Mouse (Mus musculus) R1 (cell line): Measurements from ENCODE around the gene Trp53tg5.

ENCODE experiments used
- DNase-seq: peaks from one replicate; pipeline ENCODE4 v3.0.0-alpha.2; 2018; ENCODE audit warnings: low read depth, low spot score

Gene Trp53tg5

DNA sequence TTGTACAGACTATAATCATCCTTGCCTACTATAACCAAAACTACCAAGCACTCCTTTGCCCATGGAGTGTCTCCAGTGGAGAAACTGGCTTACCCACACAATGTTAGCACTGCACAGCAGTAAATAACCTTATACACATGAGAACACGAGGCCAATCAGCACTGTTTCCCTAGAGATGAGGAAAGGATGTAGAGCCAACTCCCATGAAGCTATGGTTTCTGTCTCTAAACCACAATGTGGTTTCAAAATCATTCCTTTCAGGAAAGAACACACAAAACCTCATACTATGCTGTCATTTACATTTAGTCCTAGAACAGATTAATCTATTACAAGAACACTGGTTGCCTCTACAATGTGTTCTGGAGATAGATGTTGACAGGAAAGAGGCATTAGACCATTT, 22.8 kb upstream of the Trp53tg5 start:
- DNase-seq: no peak

DNA sequence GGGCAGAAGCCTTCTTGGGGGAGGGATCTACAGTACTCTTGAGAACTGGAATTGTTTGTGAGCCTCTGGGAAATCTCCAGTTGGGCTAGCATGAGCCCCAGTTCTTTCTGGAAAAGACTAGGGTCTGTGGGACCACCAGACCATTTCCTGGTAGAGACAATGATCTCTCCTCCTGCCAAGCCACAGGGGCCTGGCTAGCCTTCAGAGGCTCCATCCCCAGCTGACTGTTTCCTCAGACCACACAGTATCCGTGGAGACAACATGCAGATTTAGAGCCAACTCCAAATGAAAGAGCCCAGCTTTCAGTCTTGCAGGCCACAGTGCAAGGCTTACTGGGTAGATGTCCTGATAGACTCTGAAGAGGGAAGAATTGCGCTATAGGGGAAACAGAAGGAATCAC, 20.6 kb upstream of the Trp53tg5 start:
- DNase-seq: no peak

DNA sequence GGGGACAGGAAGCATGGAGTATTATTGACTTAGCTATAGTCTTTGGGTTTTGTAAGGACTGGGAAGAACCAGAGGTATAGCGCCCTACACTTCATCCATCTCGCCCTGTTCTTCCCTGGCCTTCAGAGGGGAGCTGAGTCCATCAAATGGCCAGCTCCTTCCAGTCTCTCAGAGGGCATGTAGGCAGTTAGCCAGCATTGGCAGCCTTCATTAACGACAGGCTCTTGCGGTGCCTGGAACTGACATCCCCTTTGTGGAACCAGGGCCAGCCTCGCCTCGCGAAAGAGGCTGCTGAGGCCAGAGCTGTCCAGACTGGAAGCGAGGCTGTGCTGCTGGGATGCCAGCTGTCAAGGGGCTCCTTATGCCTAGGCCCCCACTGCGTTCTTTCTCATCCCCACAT, 14.3 kb upstream of the Trp53tg5 start:
- DNase-seq: no peak

DNA sequence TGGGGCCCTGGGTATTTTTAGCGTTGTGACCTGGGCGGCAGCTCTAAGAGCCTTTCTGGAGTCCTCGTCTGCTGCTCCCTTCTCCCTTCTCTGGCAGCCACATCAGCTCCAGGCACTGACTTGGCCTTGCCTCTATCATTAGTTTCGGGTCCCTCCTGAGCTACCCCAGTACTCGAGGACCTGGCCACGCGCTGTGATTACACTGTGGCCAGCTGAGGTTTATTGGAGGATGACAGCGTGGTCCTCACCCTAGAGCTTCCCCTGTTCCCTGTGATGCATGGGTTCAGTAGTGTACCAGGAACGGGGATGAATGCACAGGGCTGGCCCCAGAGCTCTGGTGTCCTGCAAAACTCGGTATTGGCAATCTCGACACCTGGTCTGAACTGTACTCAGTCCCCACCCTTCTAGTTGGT, 13.6 kb upstream of the Trp53tg5 start:
- DNase-seq: no peak

DNA sequence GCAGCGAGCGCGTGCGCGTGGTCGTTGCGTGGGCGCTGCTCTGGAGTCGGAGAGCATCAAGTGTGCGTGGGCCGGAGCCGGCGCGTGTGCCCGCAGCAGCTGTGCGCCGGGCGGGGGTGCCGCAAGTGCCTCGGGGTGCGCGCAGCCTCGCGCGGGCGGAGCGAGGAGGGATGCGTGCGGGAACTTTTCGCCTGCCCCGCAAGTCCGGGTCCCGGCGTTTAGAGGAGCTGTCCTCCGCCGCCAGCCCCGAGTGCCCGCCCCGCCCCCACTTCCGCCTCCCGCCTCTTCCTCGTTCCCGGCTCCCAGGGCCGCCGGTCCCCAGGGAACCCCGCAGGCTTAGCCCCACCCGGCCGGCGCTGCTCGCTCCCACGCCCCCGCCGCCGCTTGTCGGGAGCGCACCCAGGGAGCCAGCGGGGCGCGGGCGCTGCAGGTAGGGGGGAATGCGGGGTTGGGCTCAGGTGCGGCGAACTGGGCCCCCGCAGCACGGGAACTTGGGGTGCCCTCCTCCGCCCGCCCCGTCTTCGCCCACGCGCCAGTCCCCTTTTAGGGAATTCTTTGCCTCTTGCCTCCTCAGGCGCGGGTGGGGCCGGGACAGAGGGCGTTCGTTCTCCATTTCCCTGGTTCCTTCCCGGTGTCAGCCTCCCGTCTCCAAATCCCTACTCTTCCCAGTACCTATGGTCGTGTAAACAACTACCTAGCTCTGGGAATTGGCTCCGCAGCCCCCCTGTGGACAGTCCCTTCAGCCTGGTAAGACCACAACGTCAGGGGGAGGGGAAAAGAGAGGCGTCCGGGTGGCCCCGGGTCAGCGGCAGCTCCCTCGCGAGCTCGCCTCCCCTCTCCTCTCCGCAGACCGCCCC, 13.0 kb upstream of the Trp53tg5 start:
- DNase-seq: peak; percentile 40

DNA sequence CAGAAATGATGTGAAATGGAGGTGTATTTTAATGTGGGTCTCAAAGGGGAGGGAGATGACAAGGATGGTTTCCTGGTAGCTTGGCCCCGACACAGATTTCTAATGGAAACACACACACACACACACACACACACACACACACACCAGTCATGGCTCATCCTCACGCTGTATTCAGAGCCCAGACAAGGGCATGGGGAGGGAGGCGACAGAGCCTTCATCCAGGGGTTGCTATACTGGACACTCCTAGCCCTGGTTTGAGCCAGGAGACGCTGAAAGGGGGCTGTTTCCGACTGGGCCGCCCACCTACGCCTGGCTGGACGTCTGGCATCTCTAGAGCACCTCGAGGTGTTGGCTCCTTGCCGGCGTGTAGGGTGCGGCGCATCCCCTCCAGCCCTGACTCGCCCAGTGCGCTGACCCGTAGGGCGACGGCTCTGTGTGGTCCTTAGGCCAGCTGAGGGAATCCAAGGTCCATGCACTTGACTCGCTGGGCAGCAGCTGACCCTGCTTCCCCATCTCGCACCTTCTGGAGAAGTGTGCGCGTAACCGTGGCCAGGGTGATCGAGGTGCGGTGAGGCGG, 12.2 kb upstream of the Trp53tg5 start, which contains the start of gene Dbndd2:
Dbndd2 (plus strand) TSS at position 426 of the 577 bp plus-strand sequence.
- no peak for DNase-seq

DNA sequence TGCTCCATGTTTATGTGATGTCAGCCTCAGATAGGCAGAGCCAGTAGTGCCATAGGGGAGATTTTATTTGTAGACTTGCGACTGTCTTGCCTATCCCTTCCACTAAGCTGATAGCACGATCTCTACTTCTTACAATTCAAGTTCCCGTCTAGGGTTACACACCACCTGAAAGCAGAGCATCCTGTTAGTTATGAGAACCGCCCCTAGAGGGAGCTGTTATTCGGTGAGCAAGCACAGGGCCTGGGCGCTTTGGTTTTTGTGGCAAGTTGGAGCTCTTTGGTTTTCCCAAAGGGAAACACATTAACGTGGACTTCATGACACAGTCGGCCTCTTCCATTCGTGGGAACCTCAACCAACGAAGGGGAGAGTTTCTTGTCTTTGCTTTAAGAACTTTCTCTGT, 3.3 kb downstream of the Trp53tg5 start:
- peak; percentile 89 for DNase-seq

DNA sequence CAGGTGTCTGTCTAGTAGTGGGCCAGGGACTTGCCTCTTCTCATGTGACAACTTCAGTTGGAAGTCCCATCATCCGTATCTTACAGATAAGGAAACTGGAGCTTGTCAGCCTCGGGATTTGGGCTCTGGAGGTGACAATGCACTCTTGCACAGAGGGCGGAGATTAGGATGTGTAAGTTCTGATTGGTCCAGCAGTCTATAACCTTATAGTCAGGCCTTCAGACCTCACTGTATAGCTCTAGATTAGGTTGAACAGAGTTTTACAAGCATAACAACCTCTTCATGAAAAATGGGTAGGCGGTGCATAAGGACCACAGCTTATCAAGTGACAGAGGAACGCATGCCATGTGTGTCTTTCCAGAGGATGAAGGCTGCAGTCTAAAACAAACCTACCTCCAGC, 6.7 kb downstream of the Trp53tg5 start:
- no peak for DNase-seq

DNA sequence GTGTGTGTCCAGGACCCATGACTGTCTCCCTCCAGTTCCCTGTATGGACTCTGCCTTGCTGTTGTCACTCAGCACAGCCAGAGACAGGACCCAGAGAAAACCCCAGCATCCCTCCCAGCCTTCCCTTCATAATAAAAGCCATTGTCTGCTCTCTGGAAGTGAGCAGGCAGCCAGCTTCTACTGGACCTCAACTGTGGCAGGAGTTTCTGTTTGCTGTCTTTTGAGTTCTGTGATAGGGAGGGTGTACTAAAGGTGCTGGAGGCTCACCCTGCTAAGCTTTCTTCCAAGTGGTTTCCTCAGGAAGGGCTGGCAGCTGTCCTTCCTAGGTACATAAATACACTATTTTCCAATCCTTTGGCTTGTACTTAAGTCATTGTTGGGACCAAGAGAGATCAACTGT, 8.4 kb downstream of the Trp53tg5 start:
- DNase-seq: no peak

DNA sequence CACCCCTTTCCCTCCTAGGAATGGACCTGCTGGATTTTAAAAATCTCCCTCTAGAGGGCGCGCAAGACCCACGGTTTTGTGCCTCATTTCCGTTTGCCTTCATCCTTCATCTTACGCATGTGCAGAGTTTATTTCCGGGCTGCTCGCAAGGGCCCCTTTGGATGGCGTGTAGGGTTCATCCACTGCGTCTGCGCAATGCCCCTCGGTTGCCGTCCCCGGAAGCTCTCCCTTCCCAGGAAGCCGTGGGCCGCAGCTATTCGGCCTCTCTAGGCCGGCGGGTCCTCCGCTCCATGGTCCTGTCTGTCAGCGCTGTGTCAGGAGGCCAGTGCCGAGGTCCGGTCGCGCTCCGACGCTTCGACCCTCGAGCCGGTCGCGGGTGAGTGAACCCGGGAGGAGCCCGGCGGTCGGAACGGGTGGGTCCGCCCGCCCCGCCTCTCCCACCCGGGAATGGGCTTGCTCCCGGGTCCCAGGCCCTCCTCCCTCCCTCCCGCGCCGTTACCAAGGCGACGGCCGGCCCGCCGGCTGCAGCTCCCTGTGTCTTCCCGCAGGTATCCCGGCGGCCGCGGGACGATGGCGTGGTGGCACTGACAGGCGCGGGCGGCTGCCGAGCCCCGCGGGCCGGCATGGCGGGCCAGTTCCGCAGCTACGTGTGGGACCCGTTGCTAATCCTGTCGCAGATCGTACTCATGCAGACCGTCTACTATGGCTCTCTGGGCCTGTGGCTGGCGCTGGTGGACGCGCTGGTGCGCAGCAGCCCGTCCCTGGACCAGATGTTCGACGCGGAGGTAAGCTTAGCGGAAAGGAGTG, 12.6 kb downstream of the Trp53tg5 start, which contains the start of gene Gm20458:
Gm20458 (plus strand) TSS at position 223 of the 807 bp plus-strand sequence.
- DNase-seq: peak; percentile 99

DNA sequence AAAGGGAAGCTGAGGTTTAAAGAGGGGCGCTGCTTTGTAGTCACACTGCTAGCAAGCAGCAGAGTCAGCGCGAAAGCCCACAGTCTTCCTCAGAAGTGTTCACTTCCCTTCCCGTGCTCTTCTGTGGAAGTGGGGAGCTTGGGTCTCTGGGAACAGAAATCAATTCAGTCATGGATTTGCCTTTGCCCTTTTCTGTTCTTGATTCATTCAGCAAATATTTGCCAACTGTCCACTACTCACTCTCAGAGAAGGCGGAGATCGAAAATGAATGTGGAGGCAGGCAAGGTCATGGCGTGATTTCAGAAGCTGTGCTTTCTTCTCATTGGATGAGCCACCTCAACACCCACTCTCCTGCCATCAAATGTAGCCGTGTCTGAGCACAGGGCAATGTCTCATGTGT, 15.0 kb downstream of the Trp53tg5 start:
- DNase-seq: no peak

DNA sequence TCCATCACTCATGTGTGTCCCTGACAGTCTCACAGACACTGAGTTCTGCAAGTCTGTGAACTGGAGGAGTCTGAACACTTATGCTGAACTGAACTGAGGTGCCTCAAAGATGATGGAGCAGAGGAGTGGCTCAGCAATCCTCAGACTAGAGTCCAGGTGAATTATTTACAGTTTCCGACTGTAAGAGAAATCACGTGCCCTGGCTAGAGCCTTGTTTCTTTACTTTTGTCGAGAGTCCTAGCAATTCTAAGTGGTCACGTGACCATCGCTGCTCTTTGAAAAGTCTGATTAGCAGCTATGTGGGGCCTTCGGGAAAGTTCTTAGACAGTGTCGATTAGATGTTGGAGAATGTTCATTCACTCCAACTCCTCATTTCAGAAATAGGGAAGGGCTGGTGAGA, 15.6 kb downstream of the Trp53tg5 start:
- DNase-seq: peak; percentile 51

DNA sequence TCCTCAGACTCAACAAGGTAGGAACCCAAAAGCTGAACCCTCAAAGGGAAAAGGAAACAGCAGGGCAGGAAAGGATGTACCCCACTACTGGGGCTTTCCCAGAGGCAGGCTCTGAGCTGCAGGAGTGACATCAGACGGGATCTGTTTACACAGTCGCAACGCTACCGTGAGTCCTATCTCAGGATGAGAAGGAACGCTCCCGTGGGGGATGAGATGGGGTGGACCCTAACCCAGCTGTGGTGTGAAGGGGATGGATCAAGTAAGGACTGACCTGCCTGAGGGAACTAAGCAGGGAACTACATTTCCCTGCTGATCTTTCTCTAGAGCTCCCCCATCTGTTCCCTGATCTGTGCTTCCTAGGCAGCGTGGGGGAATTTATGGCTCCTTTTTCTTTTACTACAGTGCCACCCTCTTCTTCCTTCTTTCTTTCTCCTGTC, 16.6 kb downstream of the Trp53tg5 start, which contains the start of gene Sys1:
Sys1 (plus strand) TSS at position 101 of the 437 bp plus-strand sequence.
- DNase-seq: peak; percentile 48

DNA sequence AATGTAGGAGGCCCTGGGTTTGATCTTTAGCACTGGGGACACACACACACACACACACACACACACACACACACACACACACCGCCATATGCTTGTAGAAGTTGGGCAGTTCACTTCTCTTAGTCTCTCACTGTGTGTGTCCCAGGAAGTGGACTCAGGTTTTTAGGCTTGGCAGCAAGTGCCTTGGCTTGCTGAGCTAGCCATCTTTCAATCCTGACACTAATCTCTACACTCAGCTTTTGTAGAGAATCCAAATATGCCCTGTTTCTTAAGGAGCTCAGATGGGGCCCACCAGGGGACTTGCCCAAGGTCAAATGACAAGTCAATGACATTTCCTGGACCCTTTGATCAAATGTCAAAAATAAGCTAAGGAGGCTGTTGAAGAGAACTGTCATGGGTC, 17.1 kb downstream of the Trp53tg5 start:
- no peak for DNase-seq

DNA sequence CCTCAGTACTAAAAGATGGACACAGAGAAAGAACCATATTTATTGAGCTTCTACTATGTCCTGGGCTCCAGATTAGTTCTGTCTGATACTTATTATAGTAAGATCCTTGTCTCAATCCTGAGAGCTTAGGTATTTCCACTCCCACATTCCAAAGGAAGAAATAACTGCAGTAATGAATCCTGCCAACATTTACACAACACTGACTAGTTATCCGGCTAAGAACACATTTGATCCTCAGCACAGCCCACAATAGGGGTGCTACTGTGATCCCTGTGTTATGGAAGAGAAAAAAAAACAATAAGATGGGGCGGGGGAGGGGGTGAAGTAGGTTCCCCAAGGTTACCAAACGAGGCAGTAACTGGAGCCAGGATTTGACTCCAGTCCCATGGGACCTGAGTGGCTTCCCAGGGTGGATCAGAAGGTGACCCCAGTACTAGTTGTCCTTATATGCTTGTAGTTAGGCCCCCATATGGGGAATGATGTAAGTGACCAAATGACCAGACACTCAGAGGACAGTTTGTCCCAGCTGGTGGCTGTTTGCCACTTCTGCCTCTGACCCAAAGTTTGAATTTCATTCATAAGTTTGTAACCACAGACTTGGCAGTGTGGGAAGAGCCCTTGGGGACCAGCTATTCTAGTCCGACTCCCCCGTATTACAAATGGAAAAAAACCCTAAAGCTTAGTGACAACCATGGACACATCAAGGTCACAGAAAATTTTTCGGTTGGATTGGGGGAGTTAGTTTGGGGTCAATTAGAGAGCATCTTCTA, 17.9 kb downstream of the Trp53tg5 start:
- DNase-seq: peak; percentile 92

DNA sequence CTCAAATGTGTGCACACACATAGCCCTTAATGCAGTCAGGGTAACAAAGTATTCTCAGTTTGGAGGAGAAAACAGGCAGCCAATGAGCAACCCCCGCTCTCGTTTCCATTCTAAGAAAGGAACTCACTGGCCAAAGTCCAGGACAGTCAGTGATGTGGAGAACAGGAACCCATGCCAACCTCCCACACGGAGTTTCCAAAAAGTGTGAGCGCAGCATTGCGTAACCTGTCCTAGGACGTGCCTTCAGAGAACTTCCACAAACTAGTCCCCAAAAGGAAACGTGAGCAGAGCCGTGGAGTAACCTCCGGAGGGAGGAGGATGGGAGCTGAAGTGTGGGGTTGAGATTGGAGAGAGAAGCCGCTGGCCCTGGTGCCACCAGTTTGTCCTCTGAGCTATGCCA, 18.7 kb downstream of the Trp53tg5 start:
- DNase-seq: no peak

DNA sequence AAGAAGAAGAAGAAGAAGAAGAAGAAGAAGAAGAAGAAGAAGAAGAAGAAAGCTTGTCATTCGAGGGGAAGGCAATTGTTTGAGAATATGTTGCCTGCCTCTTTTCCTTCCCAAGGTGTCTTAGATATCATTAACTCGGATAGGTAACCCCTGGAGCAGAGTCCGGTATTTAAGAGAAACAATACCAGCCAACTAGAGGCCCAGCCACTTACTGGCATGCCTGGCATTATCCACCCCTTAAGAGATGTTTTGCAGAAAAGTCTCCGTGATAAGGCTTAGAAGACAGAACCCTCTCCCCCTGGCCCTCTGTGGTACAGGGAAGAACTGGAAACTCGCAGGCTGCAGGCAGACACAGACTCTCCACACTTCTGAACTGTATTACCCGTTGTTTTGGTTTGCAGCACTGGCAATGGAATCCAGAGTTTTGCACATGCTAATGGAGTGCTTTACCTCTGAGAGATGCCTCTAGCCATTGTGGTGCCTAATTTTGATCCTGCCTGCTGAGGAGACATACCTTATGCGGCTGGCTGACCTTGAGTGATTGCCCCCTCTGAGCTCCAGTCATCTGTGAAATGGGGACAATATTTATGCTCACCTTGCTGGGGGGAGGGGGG, 19.5 kb downstream of the Trp53tg5 start:
- no peak for DNase-seq

DNA sequence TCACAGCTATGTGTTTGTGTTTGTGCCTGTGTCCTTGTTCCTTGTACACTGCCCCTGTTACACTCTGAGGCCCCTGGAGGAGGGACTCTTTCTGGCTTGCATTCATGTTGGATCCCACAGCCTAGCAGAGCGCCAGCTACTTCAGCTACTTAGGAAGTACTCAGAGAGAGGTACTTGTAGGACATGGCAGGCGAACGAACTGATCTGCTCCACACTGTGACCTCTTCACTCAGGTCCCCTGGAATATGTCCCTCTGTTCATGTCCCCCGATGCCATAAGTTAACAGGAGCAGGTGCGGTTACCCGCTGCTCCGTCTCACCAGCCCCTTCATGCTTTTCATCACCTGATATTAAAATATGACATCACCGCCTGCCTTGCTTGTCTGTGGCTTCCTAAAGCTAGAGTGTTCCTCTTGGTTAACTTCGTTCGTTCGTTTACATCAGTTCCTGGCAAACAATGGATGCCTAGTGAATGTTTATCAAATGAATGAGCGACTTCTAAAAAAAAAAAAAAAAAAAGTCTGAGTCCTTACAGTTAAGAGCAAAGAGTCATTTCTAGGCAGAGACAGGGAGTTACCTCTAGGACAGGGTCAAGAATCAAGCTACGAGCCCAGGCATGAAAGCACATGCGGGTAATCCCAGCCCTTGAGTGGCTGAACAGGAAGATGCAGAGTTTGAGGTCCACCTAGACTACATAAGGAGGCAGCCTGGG, 20.3 kb downstream of the Trp53tg5 start:
- DNase-seq: no peak

DNA sequence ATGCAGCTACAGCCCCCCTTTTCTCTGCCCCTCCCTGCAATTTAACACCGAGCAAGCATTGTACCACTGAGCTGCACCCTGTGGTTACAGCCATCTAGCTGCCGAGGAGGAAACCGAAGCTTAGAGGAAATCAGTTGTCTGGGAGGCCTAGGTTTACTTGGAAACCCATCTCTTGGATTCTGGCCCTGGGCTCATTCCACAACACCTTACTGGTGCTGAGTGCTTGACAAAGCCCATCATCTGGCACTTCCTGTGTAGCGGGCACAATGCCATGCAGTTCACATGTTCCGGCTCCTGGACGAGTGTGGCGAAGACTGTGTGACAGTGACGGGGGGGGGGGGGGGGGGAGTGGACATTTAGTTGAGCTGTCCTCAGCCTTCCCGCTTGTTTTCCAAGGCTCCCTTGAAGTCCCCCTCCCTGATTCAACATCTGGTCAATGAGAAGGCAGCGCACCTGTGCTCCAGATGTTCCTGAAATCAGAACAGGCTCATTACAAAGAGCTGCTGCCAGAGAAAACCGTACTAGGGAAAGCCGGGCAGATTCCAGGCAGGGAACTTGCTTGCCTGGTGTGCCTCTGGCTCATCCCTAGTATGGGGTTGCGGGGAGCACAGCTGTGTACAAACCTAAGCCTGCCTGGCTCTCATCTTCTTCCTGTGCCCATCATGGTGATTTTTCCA, 21.4 kb downstream of the Trp53tg5 start:
- DNase-seq: peak; percentile 58
